Mouse (Mus musculus) cerebellum, postnatal 4 days (tissue): ENCODE results near the gene Cttn.

Source experiments
- DNase-seq, 2 experiments: peaks; one replicate each; pipeline ENCODE4 v3.0.0; 2022; ENCODE audit warnings: low spot score in 2 of 2, mixed read lengths in 1 of 2

The Cttn gene

GRCm38 (mm10) chr7:144391727-144392126 lies 79.1 kb downstream of the Cttn start:
- no peak for DNase-seq

- DNase-seq = no peak
Observed at GRCm38 (mm10) chr7:144390676-144391075, 80.1 kb downstream of the Cttn start.

- no peak for DNase-seq
Observed at GRCm38 (mm10) chr7:144389704-144390103, 81.1 kb downstream of the Cttn start.

GRCm38 (mm10) chr7:144387537-144387936 lies 83.3 kb downstream of the Cttn start:
- no peak for DNase-seq
